Mouse (Mus musculus) stomach, embryonic 16.5 days (tissue): ENCODE results near the gene Rmnd5a. TPM values are rescaled to one million over a fixed set of nuclear protein-coding genes. Genes with fewer than 3 reads are reported as not detected.

Experiments
- ATAC-seq: fragments of 200-750 bp; cut with Nextera tagmentation; 2 replicates; pipeline ENCODE4 v1.8.0; 2017; ENCODE audit warnings: moderate number of reproducible peaks, moderate TSS enrichment; ENCODE audit not compliant: insufficient read depth, low FRiP score
- H3K27ac ChIP-seq: fragments of 300-500 bp; sonication (generic); 2 replicates; pipeline ENCODE4 v1.5.1; 2014; ENCODE audit warnings: low read length
- H3K27me3 ChIP-seq: fragments of 300-500 bp; sonication (generic); 2 replicates; pipeline ENCODE4 v1.6.1; 2014; ENCODE audit warnings: low read length, control low read depth, mixed read lengths; ENCODE audit not compliant: control insufficient read depth, insufficient read depth
- H3K36me3 ChIP-seq: fragments of 300-500 bp; sonication (generic); 2 replicates; pipeline ENCODE4 v1.6.1; 2014; ENCODE audit warnings: low read length; ENCODE audit not compliant: control insufficient read depth, insufficient read depth
- H3K4me1 ChIP-seq: fragments of 300-500 bp; sonication (generic); 2 replicates; pipeline ENCODE4 v1.6.1; 2014; ENCODE audit warnings: low read length, control low read depth, mixed read lengths; ENCODE audit not compliant: control insufficient read depth, insufficient read depth
- H3K4me2 ChIP-seq: fragments of 300-500 bp; sonication (generic); 2 replicates; pipeline ENCODE4 v1.6.1; 2014; ENCODE audit warnings: low read depth, low read length, mixed read lengths
- H3K4me3 ChIP-seq: fragments of 300-500 bp; sonication (generic); replicated peaks from 2 replicates; pipeline ENCODE4 v1.5.1; 2014; ENCODE audit warnings: mild to moderate bottlenecking, low read length
- H3K9ac ChIP-seq: fragments of 300-500 bp; sonication (generic); 2 replicates; pipeline ENCODE4 v1.6.1; 2014; ENCODE audit warnings: low read length
- H3K9me3 ChIP-seq: fragments of 300-500 bp; sonication (generic); replicated peaks from 2 replicates; pipeline ENCODE4 v1.6.1; 2016; ENCODE audit warnings: low read length, control low read depth; ENCODE audit not compliant: control insufficient read depth
- WGBS: fragments of 180-500 bp; shearing (Covaris S2); extraction: QIAGEN DNeasy Blood & Tissue Kit; methylation state at CpG from one replicate; pipeline ENCODE4 v1.1.7; 2014; 5-methylcytosine and 5-hydroxymethylcytosine counted together
- polyA plus RNA-seq: library from polyadenylated mRNA; unstranded; fragments of >200 nt; fragmentation: Nextera tagmentation; extraction: Ambion mirVana; gene quantifications from 2 replicates; pipeline ENCODE4 v1.2.1, GENCODE M21; 2015

The Rmnd5a gene
- polyA plus RNA-seq, 1 experiment from 2014 or later, result 9.5 TPM

DNA sequence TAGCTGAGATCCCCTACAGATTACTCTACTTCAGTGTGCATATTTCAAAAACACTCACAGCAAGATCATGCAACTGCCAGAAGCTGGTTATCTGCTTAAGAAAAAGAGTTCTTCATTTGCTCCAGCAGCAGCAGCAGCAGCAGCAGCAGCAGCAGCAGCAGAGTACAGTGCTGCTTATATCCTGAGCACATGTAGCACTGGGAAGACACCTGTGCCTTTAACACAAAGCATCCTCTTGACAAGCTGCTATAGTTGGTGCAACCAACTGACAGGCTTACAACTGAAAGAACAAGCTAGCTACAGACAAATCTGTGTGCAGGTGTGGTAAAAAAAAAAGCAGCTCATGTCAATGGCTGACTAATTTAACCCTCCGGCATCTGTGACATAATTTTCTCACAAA is 44.4 kb downstream of the Rmnd5a start:
- Histone ChIP-seq H3K4me3 (no peak overlapping the region), H3K9me3 (no peaks in the 10 kb centered on the region), H3K36me3 (0 out of 2 replicates have a peak, but pooled peaks cover 5% of the 10 kb centered on the region), H3K4me1 (no peaks in the 10 kb centered on the region), H3K27ac (no peak overlapping the region), H3K9ac (no peak overlapping the region), H3K4me2 (no peak overlapping the region), H3K27me3 (no peaks in the 10 kb centered on the region)
- 97% methylated on average over 1 of the region's 1 CpGs for WGBS
- ATAC-seq, result no peak

DNA sequence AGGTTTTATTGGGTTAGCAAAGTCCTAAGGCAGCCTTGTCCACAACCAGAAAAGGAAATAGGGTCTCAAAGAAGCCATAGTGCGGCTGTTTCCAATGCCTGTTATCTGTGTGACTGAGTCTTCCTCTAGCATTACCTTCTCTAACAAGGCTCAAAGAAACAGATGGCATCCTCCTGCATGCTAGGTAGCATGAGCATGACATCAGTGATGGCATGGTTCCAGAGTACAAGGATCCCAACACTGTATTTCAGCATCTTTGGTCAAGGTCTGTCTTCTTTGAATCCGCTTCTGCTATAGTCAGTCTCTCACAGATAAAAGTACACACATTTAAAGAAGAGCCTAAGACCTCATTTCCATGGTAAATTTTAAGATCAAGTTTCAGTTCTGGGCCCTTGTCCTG is 49.9 kb downstream of the Rmnd5a start:
- H3K9me3 ChIP-seq, result no peaks in the 10 kb centered on the region
- H3K9ac ChIP-seq, result no peak overlapping the region
- no peak overlapping the region for H3K4me2 ChIP-seq
- no peak overlapping the region for H3K27ac ChIP-seq
- no peak overlapping the region for H3K4me3 ChIP-seq
- 91% methylated on average over 2 of the region's 2 CpGs for WGBS
- 0 out of 2 replicates have a peak, but pooled peaks cover 5% of the 10 kb centered on the region for H3K36me3 ChIP-seq
- H3K27me3 ChIP-seq, result no peaks in the 10 kb centered on the region
- no peaks in the 10 kb centered on the region for H3K4me1 ChIP-seq
- no peak for ATAC-seq

DNA sequence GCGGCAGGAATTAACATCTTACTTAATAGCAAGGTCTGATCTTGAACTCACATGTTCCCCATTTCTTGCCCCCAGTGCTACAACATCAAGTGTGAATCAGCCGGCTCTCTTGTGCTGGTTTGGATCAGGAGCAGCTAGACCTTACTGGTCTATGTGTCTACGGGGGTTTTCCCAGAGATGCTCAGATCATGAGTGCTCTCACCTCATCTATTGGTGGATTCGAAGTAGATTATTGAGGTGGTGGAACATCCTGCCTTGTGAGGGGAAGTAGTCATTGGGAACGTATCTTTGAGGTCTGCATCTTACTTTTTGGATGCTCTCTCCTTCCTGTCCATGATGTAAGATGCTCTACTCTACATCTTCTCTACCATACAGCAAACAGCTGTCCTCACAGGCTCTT is 58.8 kb downstream of the Rmnd5a start:
- H3K9ac ChIP-seq, result no peak overlapping the region
- no peaks in the 10 kb centered on the region for H3K36me3 ChIP-seq
- 87% methylated on average over 5 of the region's 5 CpGs for WGBS
- no peaks in the 10 kb centered on the region for H3K4me1 ChIP-seq
- no peaks in the 10 kb centered on the region for H3K9me3 ChIP-seq
- no peak overlapping the region for H3K27ac ChIP-seq
- ATAC-seq, result no peak
- no peak overlapping the region for H3K4me2 ChIP-seq
- no peaks in the 10 kb centered on the region for H3K27me3 ChIP-seq
- no peak overlapping the region for H3K4me3 ChIP-seq

DNA sequence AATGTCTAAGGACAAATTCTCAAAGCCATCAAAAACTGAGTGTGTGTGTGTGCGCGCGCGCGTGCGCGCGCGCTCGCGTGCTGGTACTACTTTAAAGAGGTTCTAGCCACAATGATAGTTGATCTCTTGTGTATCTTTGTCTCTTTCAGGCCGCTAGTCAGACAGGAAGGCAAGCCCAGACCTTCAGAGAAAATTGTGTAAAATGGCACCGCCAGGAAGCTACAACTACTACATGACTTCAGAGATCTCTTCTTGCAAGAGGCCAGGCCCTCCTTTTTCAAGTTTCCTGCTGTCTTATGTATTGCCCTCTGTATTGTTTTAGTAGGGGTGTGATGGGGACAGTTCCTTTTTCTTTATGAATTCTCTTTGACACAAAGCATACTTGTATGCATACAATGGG is 63.7 kb downstream of the Rmnd5a start:
- Histone ChIP-seq H3K4me2 (no peak overlapping the region), H3K9me3 (no peaks in the 10 kb centered on the region), H3K27ac (no peak overlapping the region), H3K27me3 (no peaks in the 10 kb centered on the region), H3K9ac (no peak overlapping the region), H3K4me3 (no peak overlapping the region), H3K36me3 (no peaks in the 10 kb centered on the region), H3K4me1 (no peaks in the 10 kb centered on the region)
- 97% methylated on average over 13 of the region's 13 CpGs for WGBS
- no peak for ATAC-seq

DNA sequence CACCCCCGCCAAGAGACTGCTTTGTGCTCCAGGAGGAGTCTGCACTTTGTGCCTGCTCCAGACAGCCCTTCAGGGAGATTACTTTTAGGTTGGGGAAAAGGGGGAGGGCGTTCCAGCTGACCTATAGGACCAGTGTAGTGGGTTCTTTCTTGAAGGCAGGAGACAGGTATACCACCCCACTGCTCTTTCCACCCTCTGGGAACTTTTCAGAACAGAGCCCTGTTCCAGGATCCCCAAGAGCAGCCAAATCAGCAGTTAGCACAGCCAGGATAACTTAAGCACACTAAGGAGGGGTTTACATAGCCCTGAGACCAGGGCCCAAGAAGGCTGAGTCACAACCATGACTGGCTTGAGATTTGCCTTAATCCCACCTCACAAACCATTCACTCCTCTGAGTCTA is 65.5 kb downstream of the Rmnd5a start:
- Histone ChIP-seq H3K4me1 (no peaks in the 10 kb centered on the region), H3K9ac (no peak overlapping the region), H3K4me3 (no peak overlapping the region), H3K27ac (no peak overlapping the region), H3K36me3 (no peaks in the 10 kb centered on the region), H3K27me3 (no peaks in the 10 kb centered on the region), H3K9me3 (no peaks in the 10 kb centered on the region), H3K4me2 (no peak overlapping the region)
- WGBS, result 76% methylated on average over 2 of the region's 2 CpGs
- no peak for ATAC-seq

DNA sequence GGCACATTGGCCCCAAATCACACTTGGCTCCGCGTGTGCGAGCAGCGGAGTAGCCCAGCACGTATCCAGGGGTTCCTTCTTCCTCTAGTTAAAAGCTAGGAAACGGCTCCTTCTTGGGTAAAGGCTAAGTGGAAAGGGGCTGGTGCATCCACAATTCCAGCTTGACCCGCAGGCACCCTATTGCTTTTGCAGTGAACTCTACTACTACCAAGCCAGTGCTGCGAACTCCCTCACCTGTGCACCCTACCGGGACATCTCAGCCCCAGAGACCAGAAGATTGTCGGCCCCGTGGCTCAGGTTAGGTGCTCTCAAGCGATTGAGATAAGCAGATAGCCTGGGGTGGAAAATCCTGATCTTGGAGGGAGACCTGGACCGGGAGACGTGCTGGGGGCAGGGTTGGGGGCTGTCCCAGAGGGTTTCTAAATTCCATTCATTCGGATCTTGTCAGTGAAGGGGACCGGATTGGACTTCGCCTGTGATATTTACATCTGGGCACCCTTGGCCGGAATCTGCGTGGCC is 66.1 kb downstream of the Rmnd5a start:
- H3K9ac ChIP-seq, result no peak overlapping the region
- H3K4me2 ChIP-seq, result no peak overlapping the region
- no peak overlapping the region for H3K4me3 ChIP-seq
- no peaks in the 10 kb centered on the region for H3K4me1 ChIP-seq
- 86% methylated on average over 19 of the region's 19 CpGs for WGBS
- no peaks in the 10 kb centered on the region for H3K27me3 ChIP-seq
- no peak for ATAC-seq
- H3K36me3 ChIP-seq, result no peaks in the 10 kb centered on the region
- H3K27ac ChIP-seq, result no peak overlapping the region
- no peaks in the 10 kb centered on the region for H3K9me3 ChIP-seq

DNA sequence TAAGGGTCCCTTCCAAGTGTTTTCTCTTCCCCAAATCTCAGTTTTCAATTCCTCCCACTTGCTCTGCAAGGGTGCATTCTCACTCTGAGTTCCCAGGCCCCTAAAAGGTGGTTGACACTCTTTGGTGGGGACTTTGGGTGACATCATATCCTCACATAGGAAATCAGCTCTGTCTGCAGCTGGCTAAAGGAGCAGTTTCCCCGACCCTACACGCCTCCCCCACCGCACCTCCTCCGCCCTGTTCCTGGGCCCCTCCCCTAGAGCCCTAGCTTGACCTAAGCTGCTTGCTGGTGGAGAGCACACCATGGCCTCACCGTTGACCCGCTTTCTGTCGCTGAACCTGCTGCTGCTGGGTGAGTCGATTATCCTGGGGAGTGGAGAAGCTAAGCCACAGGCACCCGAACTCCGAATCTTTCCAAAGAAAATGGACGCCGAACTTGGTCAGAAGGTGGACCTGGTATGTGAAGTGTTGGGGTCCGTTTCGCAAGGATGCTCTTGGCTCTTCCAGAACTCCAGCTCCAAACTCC is 67.1 kb downstream of the Rmnd5a start, which contains the start of gene Cd8a:
Gene Cd8a (plus strand): TSS at position 179 of the 527 bp plus-strand sequence.
- H3K4me1 ChIP-seq, result no peaks in the 10 kb centered on the region
- no peak within 1 kb of the TSS for H3K27ac ChIP-seq
- no peaks in the 10 kb centered on the region for H3K27me3 ChIP-seq
- no peaks in the 10 kb centered on the region for H3K36me3 ChIP-seq
- WGBS, result 67% methylated on average over 14 of the region's 14 CpGs
- H3K9me3 ChIP-seq, result no peaks in the 10 kb centered on the region
- no peak for ATAC-seq
- no peak within 1 kb of the TSS for H3K4me3 ChIP-seq
- H3K9ac ChIP-seq, result no peak within 1 kb of the TSS
- no peak within 1 kb of the TSS for H3K4me2 ChIP-seq

DNA sequence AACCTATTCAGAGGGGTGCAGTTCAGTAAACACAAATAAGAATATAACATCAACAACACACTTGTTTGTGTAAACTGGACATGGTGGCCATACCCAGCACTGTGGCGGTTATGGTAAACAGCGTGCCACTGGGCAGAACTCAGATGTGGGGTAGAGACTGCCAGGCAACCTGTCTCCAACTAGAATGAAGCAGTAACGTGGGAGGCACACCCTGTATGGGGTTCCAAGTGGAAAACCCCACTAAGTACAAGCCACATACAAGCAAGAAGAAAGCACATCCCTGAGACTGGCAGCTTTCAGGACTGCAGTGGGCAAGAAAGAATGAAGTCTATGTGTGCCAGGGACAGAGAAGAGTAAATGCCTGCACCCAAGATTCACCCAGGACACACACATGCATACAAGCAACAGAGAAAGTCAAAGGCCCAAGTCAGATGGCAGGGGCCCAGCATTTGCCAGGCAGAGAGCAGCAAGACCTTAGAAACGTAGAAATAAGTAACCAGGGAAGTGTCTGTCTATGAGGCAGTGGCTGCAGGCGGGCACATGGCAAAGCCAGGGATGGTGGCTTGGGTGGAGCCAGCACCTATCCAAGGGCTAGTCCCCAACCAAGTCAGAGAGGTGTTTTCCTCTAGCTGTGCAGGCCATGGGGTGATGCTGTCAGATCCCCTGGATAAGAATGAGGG is 68.3 kb downstream of the Rmnd5a start:
- 87% methylated on average over 5 of the region's 5 CpGs for WGBS

DNA sequence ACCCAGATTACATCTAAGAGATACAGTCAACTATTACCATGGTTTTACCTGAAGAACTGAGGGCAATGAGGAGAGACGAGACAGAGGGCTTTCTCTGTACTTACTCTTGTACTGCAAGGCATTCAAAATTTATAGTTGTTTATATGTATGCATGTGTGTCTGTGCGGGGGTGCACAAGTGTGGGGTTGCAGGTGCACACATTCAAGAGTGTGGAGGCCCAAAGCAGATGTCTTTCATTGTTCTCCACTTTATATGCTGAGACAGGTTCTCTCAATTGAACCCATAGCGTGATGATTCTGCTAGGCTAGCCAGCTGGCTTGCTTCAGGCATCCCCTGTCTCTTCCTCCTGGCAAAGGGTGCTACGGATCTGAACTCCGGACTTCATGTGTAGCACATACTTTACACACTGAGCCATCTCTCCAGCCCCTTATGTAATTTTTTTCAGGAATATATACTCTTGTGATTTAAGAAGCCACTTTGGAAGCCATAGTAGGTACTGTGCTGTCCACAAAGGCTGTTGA is 69.3 kb downstream of the Rmnd5a start:
- H3K4me3 ChIP-seq, result no peak overlapping the region
- no peak overlapping the region for H3K27ac ChIP-seq
- no peaks in the 10 kb centered on the region for H3K27me3 ChIP-seq
- ATAC-seq, result no peak
- H3K4me1 ChIP-seq, result no peaks in the 10 kb centered on the region
- H3K4me2 ChIP-seq, result no peak overlapping the region
- no peaks in the 10 kb centered on the region for H3K9me3 ChIP-seq
- H3K9ac ChIP-seq, result no peak overlapping the region
- H3K36me3 ChIP-seq, result no peaks in the 10 kb centered on the region
- 77% methylated on average over 5 of the region's 5 CpGs for WGBS

More for the DNA sequence above, 68.3 kb downstream of the Rmnd5a start:
- Histone ChIP-seq H3K9me3 (no peaks in the 10 kb centered on the region), H3K36me3 (no peaks in the 10 kb centered on the region), H3K9ac (no peak overlapping the region), H3K4me2 (no peak overlapping the region), H3K4me3 (no peak overlapping the region), H3K27me3 (no peaks in the 10 kb centered on the region), H3K27ac (no peak overlapping the region), H3K4me1 (no peaks in the 10 kb centered on the region)
- no peak for ATAC-seq
